Mouse (Mus musculus) stomach, postnatal 0 days (tissue): ENCODE data around the gene Rnf216. TPM values are rescaled to one million over a fixed set of nuclear protein-coding genes. Genes with fewer than 3 reads are reported as not detected.

Experiments
- ATAC-seq: fragments of 200-750 bp; cut with Nextera tagmentation; 2 replicates; pipeline ENCODE4 v1.8.0; 2017; ENCODE audit not compliant: low FRiP score, low TSS enrichment
- DNase-seq: peaks from one replicate; pipeline ENCODE4 v3.0.0-alpha.2; 2016; ENCODE audit warnings: low spot score
- H3K27ac ChIP-seq: fragments of 300-500 bp; sonication (generic); replicated peaks from 2 replicates; pipeline ENCODE4 v1.5.1; 2014; ENCODE audit warnings: mild to moderate bottlenecking, control low read depth
- H3K27me3 ChIP-seq: fragments of 300-500 bp; sonication (generic); 2 replicates; pipeline ENCODE4 v1.6.1; 2014; ENCODE audit warnings: low read length; ENCODE audit not compliant: control insufficient read depth, insufficient read depth
- H3K36me3 ChIP-seq: fragments of 300-500 bp; sonication (generic); 2 replicates; pipeline ENCODE4 v1.6.1; 2014; ENCODE audit warnings: low read length, mixed read lengths; ENCODE audit not compliant: control insufficient read depth, insufficient read depth
- H3K4me1 ChIP-seq: fragments of 300-500 bp; sonication (generic); replicated peaks from 2 replicates; pipeline ENCODE4 v1.6.1; 2014; ENCODE audit warnings: antibody characterized with exemption; ENCODE audit not compliant: control insufficient read depth, insufficient read depth
- H3K4me2 ChIP-seq: fragments of 300-500 bp; sonication (generic); replicated peaks from 2 replicates; pipeline ENCODE4 v1.6.1; 2014; ENCODE audit warnings: low read depth, mild to moderate bottlenecking, control low read depth, moderate library complexity
- H3K4me3 ChIP-seq: fragments of 300-500 bp; sonication (generic); 2 replicates; pipeline ENCODE4 v1.5.1; 2014; ENCODE audit warnings: low read depth, low read length, control low read depth
- H3K9ac ChIP-seq: fragments of 300-500 bp; sonication (generic); 2 replicates; pipeline ENCODE4 v1.6.1; 2014; ENCODE audit warnings: mild to moderate bottlenecking, low read length, control low read depth, mixed read lengths
- H3K9me3 ChIP-seq: fragments of 300-500 bp; sonication (generic); 2 replicates; pipeline ENCODE4 v1.6.1; 2016; ENCODE audit warnings: low read length; ENCODE audit not compliant: control insufficient read depth
- CTCF ChIP-seq: IDR thresholded peaks from 2 replicates; pipeline ENCODE4 v1.5.1; 2016; ENCODE audit warnings: antibody characterized with exemption, low read depth, mild to moderate bottlenecking, moderate library complexity
- EP300 ChIP-seq: optimal IDR thresholded peaks from 2 replicates; pipeline ENCODE3; 2016; ENCODE audit warnings: antibody characterized with exemption
- WGBS: fragments of 180-500 bp; shearing (Covaris S2); extraction: QIAGEN DNeasy Blood & Tissue Kit; methylation state at CpG from one replicate; pipeline ENCODE4 v1.1.7; 2014; 5-methylcytosine and 5-hydroxymethylcytosine counted together
- polyA plus RNA-seq: library from polyadenylated mRNA; unstranded; fragments of >200 nt; fragmentation: Nextera tagmentation; extraction: Ambion mirVana; gene quantifications from 2 replicates; pipeline ENCODE4 v1.2.1, GENCODE M21; 2015

Gene Rnf216
- polyA plus RNA-seq, 1 experiment from 2014 or later: 15.4 TPM

GRCm38 (mm10) chr5:142963705-142964494, 148.9 kb downstream of the Rnf216 start:
- WGBS: 25% methylated on average over 17 of the region's 17 CpGs

DNA sequence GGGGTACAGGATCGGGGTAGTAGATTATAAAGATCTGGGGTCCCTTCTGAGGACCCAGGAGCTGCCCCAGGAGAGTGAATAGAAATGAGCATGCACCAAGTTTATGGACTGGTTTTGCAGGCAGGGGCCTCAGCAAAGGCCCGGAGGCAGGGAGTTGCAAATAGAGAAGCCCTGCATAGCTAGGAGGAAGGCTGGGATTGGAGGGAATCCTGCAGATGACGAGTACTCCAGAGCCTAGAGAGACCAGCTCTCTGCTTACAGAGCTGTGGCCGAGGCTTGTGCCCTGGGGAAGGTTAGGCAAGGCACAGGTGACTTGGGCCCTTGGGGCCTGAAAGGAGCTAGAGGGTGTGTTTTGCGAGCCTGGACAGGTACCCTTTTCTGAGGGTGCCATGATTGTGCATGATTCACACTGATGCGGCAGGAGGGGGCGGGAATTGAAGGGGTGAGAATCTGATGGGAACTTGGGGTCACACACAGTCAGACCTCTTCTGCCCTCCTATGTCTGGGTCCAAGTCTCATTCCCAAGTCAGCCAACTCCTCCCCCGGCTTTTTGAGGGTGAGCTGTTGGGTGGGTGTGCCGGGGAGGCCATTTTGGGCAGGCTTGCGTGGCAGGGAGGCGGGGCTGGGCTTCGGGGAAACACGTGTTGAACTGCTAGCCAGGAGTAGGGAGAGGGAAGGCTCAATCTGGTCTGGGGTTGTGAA, 149.6 kb downstream of the Rnf216 start:
- H3K4me1 ChIP-seq: peaks cover 6% of the 10 kb centered on the region; the same call in 1 of the 2 replicates
- WGBS: 12% methylated on average over 11 of the region's 13 CpGs
- peak; percentile 55 for ATAC-seq
- peak overlapping the region; percentile 69 for H3K4me2 ChIP-seq
- H3K27ac ChIP-seq: peak overlapping the region; percentile 90
- DNase-seq: peak; percentile 76
- no peaks in the 10 kb centered on the region for H3K27me3 ChIP-seq
- no peaks in the 10 kb centered on the region for H3K9me3 ChIP-seq
- no peak for TF ChIP-seq EP300
- no peak for TF ChIP-seq CTCF
- H3K36me3 ChIP-seq: no peaks in the 10 kb centered on the region
- H3K4me3 ChIP-seq: peak overlapping the region; percentile 72
- H3K9ac ChIP-seq: peak overlapping the region; percentile 47

More at GRCm38 (mm10) chr5:142963705-142964494, 148.9 kb downstream of the Rnf216 start:
- DNase-seq (peak; percentile 54), ATAC-seq (no peak)
- peak overlapping the region; percentile 72 for H3K4me3 ChIP-seq
- H3K27me3 ChIP-seq: no peaks in the 10 kb centered on the region
- no peaks in the 10 kb centered on the region for H3K9me3 ChIP-seq
- 0 out of 2 replicates have a peak overlapping the region, but pooled peaks have one; percentile 35 for H3K9ac ChIP-seq
- H3K36me3 ChIP-seq: no peaks in the 10 kb centered on the region
- H3K27ac ChIP-seq: peak overlapping the region; percentile 90
- TF ChIP-seq CTCF (no peak), EP300 (no peak)
- peaks cover 6% of the 10 kb centered on the region; the same call in 1 of the 2 replicates for H3K4me1 ChIP-seq
- H3K4me2 ChIP-seq: peak overlapping the region; percentile 69

GRCm38 (mm10) chr5:142962444-142962961, 150.3 kb downstream of the Rnf216 start:
- Histone ChIP-seq H3K27me3 (no peaks in the 10 kb centered on the region), H3K36me3 (no peaks in the 10 kb centered on the region), H3K4me2 (peak overlapping the region; percentile 69), H3K9me3 (no peaks in the 10 kb centered on the region), H3K4me1 (peaks cover 6% of the 10 kb centered on the region; the same call in 1 of the 2 replicates), H3K9ac (peak overlapping the region; percentile 81), H3K27ac (peak overlapping the region; percentile 90), H3K4me3 (peak overlapping the region; percentile 72)
- WGBS: 4% methylated on average over 10 of the region's 11 CpGs
- DNase-seq (peak; percentile 59), ATAC-seq (peak; percentile 11; the same call in 1 of the 2 replicates)
- TF ChIP-seq CTCF (no peak), EP300 (no peak)

DNA sequence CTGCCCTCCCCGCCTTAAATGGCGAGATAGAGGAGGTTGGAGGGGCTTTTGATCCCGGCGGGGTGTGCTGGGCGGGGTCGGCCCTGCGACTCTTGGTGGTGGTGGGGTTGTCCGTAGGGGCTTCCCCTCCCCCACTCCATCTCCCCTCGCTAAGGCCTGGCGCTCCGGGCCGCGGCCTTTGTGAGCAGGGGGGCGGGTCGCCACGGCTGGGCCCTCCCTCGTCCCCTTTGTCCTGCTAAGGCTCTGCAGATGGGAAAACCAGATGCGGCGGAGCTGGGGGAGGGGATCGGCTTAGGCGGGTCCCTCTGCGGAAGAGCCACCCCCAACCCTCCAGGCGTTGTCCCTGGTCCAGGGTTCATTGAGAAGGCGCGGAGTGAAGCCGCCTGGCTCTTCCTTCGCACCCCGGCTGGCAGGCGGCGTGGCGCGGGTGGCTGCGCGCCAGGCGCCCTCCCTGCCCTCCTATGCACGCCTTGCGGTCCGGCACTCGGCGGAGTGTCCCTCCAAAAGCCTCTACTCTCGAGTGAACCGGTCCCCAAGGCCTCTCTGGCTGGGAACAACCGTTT, 150.8 kb downstream of the Rnf216 start:
- DNase-seq (peak; percentile 58), ATAC-seq (peak; percentile 63; the same call in 1 of the 2 replicates)
- Histone ChIP-seq H3K36me3 (no peaks in the 10 kb centered on the region), H3K4me3 (peak overlapping the region; percentile 72), H3K9me3 (no peaks in the 10 kb centered on the region), H3K4me2 (peak overlapping the region; percentile 69), H3K27me3 (no peaks in the 10 kb centered on the region), H3K4me1 (peaks cover 6% of the 10 kb centered on the region; the same call in 1 of the 2 replicates), H3K9ac (peak overlapping the region; percentile 81), H3K27ac (peak overlapping the region; percentile 90)
- TF ChIP-seq CTCF: no peak
- TF ChIP-seq EP300: no peak
- WGBS: under 1% methylated on average over 41 of the region's 43 CpGs

- H3K27me3 ChIP-seq: no peaks in the 10 kb centered on the region
- WGBS: 2% methylated on average over 15 of the region's 15 CpGs
- TF ChIP-seq CTCF (no peak), EP300 (no peak)
- H3K4me3 ChIP-seq: peak overlapping the region; percentile 72
- peak overlapping the region; percentile 69 for H3K4me2 ChIP-seq
- peak overlapping the region; percentile 81 for H3K9ac ChIP-seq
- H3K27ac ChIP-seq: peak overlapping the region; percentile 90
- peak; percentile 41 for DNase-seq
- H3K36me3 ChIP-seq: no peaks in the 10 kb centered on the region
- ATAC-seq: peak; percentile 43; the same call in 1 of the 2 replicates
- no peaks in the 10 kb centered on the region for H3K9me3 ChIP-seq
- peaks cover 6% of the 10 kb centered on the region; the same call in 1 of the 2 replicates for H3K4me1 ChIP-seq
Measured at GRCm38 (mm10) chr5:142961398-142961880, 151.4 kb downstream of the Rnf216 start.
